Mouse (Mus musculus) ZHBTc4 (cell line): ENCODE measurements around the gene Tardbp.
A peak's percentile ranks its signal among the peaks of the same experiment; 100 is the strongest.

Experiments used
- DNase-seq: peaks from one replicate; pipeline ENCODE4 v3.0.0-alpha.2; 2011; ENCODE audit warnings: low read depth, low spot score

The Tardbp gene

GRCm38 (mm10) chr4:148626623-148627185 lies at the start of gene Tardbp:
TSS of gene Tardbp (minus strand) at chr4:148627019.
- peak; percentile 98 for DNase-seq

- no peak for DNase-seq
Observed at GRCm38 (mm10) chr4:148676188-148676960, 49.6 kb upstream of the Tardbp start.

- DNase-seq: peak; percentile 43
Observed at GRCm38 (mm10) chr4:148675043-148675442, 48.2 kb upstream of the Tardbp start.

GRCm38 (mm10) chr4:148671230-148671947 lies 44.6 kb upstream of the Tardbp start:
- no peak for DNase-seq

GRCm38 (mm10) chr4:148667006-148667755 lies 40.4 kb upstream of the Tardbp start:
- no peak for DNase-seq

GRCm38 (mm10) chr4:148664021-148664420 lies 37.2 kb upstream of the Tardbp start:
- no peak for DNase-seq

GRCm38 (mm10) chr4:148663326-148663725 lies 36.5 kb upstream of the Tardbp start:
- no peak for DNase-seq

GRCm38 (mm10) chr4:148662168-148662965 lies 35.5 kb upstream of the Tardbp start:
- peak; percentile 85 for DNase-seq

GRCm38 (mm10) chr4:148660174-148660573 lies 33.4 kb upstream of the Tardbp start:
- no peak for DNase-seq

GRCm38 (mm10) chr4:148657776-148658175 lies 31.0 kb upstream of the Tardbp start:
- DNase-seq: no peak

- DNase-seq: no peak
Observed at GRCm38 (mm10) chr4:148656691-148657258, 30.0 kb upstream of the Tardbp start.

- DNase-seq: peak; percentile 94
Observed at GRCm38 (mm10) chr4:148654701-148655398, 28.0 kb upstream of the Tardbp start.

GRCm38 (mm10) chr4:148651045-148651444 lies 24.2 kb upstream of the Tardbp start:
- peak; percentile 62 for DNase-seq

- peak; percentile 66 for DNase-seq
Observed at GRCm38 (mm10) chr4:148649309-148649708, 22.5 kb upstream of the Tardbp start.

- no peak for DNase-seq
Observed at GRCm38 (mm10) chr4:148646616-148647015, 19.8 kb upstream of the Tardbp start.

- no peak for DNase-seq
Observed at GRCm38 (mm10) chr4:148644926-148645325, 18.1 kb upstream of the Tardbp start.

- DNase-seq: peak; percentile 91
Observed at GRCm38 (mm10) chr4:148644157-148644511, 17.3 kb upstream of the Tardbp start.

GRCm38 (mm10) chr4:148643291-148644156 lies 16.7 kb upstream of the Tardbp start, which contains the start of gene Gm572:
TSS of gene Gm572 (plus strand) at chr4:148643317.
- no peak for DNase-seq

GRCm38 (mm10) chr4:148641121-148641520 lies 14.3 kb upstream of the Tardbp start:
- no peak for DNase-seq
